Mouse (Mus musculus): ENCODE data around the gene Gm17651. TPM values are rescaled to one million over a fixed set of nuclear protein-coding genes. Genes with fewer than 3 reads are reported as not detected.

Gm17651 gene
- polyA plus RNA-seq, 1 experiment from 2014 or later, result not detected

DNA sequence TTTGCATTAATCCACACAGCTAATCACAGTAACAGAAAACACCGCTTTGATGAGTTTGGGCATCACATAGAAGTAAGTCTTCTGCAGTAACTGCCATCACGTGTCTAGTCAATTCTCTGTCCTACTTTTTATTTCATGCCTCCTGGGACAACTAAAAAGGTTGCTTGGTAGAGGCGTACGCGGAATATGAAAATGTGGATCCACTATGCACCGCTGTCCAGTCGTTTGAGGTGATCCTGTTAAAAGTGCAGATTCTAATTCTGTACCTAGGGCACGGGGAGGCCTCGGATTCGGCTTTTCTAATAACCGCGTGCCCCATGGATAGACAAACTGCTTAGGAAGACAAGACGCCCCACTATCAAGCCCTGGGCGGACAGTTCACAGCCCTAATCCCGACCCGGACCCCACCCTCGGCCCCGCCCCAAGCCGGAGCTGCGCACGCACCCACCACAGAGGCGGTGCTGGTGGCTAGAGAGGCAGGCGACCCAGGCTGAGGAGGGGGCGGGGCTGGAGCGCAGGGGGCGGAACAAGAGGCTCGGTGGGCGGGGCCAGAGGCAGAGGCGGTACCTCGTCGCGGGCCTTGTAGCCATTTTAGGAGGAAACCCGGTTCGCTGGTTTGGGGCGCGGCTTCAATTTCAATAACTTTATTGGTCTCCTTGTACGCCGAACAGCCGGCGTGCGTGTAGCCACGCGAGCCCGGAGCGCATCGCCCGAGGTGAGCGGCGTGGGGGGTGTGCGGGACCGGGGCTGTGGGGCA, 16.7 kb downstream of the Gm17651 start, which contains the start of gene Prkab2:
Gene Prkab2, plus strand, starts transcription at position 539 of the 757 bp plus-strand sequence.
- Histone ChIP-seq H3K4me3 (ENCODE audit: low read depth, low read length) (peak within 1 kb of the TSS; percentile 93), H3K9ac (replicated peaks) (peak within 1 kb of the TSS; percentile 61), H3K9me3 (ENCODE audit: low read length) (no peaks in the 10 kb centered on the region), H3K4me2 (ENCODE audit: low read depth, low read length) (peak within 1 kb of the TSS; percentile 87), H3K4me1 (ENCODE audit: insufficient read depth) (peaks cover 15% of the 10 kb centered on the region), H3K36me3 (replicated peaks; ENCODE audit: insufficient read depth, low read length) (no peaks in the 10 kb centered on the region; the same call in 1 of the 2 replicates), H3K27me3 (ENCODE audit: insufficient read depth, low read length) (no peaks in the 10 kb centered on the region), H3K27ac (ENCODE audit: low read depth) (peak within 1 kb of the TSS; percentile 56; the same call in 1 of the 2 replicates)
- DNase-seq, result peak; percentile 100
- TF ChIP-seq EP300 (IDR thresholded peaks at IDR 0.05; ENCODE audit: low read depth) (no peak), CTCF (IDR thresholded peaks at IDR 0.05; ENCODE audit: low read depth) (no peak)
- ATAC-seq, result peak; percentile 93
- WGBS (ENCODE audit: insufficient replicate concordance), result 2% methylated on average over 51 of the region's 51 CpGs

DNA sequence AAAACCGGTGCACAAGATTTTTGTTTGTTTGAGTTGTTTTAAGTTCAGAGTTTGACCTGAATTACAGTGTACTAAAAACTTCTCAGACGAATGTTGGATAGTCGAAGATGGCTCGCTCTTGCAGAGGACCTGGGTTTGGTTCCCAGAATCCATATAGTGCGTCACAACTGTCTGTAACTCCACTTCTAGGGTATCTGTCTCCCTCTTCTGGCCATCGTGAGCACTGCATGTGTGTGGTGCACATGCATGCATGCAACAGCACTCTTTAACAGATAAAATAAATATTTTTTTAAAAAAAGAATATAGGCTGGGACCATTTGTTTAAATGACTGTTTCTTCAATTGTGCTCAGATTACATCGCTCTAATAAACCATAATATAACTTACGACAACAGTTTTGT, 19.6 kb downstream of the Gm17651 start:
- H3K4me3 ChIP-seq (ENCODE audit: low read depth, low read length), result no peak overlapping the region
- peaks cover 13% of the 10 kb centered on the region for H3K4me1 ChIP-seq (ENCODE audit: insufficient read depth)
- peaks cover 3% of the 10 kb centered on the region; the same call in 1 of the 2 replicates for H3K36me3 ChIP-seq (replicated peaks; ENCODE audit: insufficient read depth, low read length)
- DNase-seq (peak; percentile 49), ATAC-seq (no peak)
- WGBS (ENCODE audit: insufficient replicate concordance), result 82% methylated on average over 8 of the region's 8 CpGs
- TF ChIP-seq CTCF (IDR thresholded peaks at IDR 0.05; ENCODE audit: low read depth), result peak; percentile 69
- no peak for TF ChIP-seq EP300 (IDR thresholded peaks at IDR 0.05; ENCODE audit: low read depth)
- H3K27me3 ChIP-seq (ENCODE audit: insufficient read depth, low read length), result no peaks in the 10 kb centered on the region
- H3K27ac ChIP-seq (ENCODE audit: low read depth), result no peak overlapping the region
- no peaks in the 10 kb centered on the region for H3K9me3 ChIP-seq (ENCODE audit: low read length)
- H3K4me2 ChIP-seq (ENCODE audit: low read depth, low read length), result no peak overlapping the region
- H3K9ac ChIP-seq (replicated peaks), result no peak overlapping the region

DNA sequence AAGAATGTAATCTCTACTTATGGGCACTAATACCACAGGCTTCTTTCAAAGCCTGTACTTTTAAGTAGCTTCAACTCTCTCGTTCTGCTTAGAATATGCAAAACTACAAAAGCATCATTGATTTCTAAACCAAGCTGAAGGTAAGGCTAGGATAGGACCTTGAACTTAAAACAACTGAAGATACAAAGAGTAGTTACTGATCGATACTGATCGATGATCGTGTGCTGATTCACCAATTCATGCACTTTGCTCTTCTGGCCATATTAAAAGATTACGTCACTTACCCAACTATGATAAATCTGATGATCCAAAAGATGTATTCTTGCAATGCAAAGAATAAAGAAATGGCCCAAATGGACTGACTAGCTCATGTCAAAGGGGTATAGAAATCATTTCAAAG, 20.7 kb downstream of the Gm17651 start:
- no peak overlapping the region for H3K4me3 ChIP-seq (ENCODE audit: low read depth, low read length)
- H3K36me3 ChIP-seq (replicated peaks; ENCODE audit: insufficient read depth, low read length), result peaks cover 7% of the 10 kb centered on the region; the same call in 1 of the 2 replicates
- ATAC-seq (no peak), DNase-seq (no peak)
- no peak overlapping the region for H3K4me2 ChIP-seq (ENCODE audit: low read depth, low read length)
- peaks cover 10% of the 10 kb centered on the region for H3K4me1 ChIP-seq (ENCODE audit: insufficient read depth)
- WGBS (ENCODE audit: insufficient replicate concordance), result 80% methylated on average over 5 of the region's 5 CpGs
- no peaks in the 10 kb centered on the region for H3K27me3 ChIP-seq (ENCODE audit: insufficient read depth, low read length)
- H3K27ac ChIP-seq (ENCODE audit: low read depth), result no peak overlapping the region
- H3K9ac ChIP-seq (replicated peaks), result no peak overlapping the region
- TF ChIP-seq EP300 (IDR thresholded peaks at IDR 0.05; ENCODE audit: low read depth), result no peak
- no peak for TF ChIP-seq CTCF (IDR thresholded peaks at IDR 0.05; ENCODE audit: low read depth)
- H3K9me3 ChIP-seq (ENCODE audit: low read length), result no peaks in the 10 kb centered on the region

DNA sequence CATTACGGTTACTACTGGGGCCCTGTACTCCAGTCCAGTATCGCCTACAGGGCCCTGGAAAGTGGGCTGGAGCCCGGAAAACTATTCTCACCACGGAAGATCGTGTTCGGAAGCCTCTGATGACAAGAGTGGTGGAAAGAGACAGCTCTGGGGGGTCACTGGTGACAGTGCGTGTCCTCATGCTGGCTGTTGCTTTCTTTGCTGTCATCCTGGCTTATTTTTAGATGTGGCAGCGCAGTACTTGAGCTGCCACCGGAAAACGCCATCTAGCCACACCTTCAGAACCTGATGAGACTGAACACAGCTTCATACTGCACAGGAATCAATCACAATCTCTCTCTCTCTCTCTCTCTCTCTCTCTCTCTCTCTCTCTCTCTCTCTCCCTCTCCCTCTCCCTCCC, 22.9 kb downstream of the Gm17651 start:
- DNase-seq, result no peak

DNA sequence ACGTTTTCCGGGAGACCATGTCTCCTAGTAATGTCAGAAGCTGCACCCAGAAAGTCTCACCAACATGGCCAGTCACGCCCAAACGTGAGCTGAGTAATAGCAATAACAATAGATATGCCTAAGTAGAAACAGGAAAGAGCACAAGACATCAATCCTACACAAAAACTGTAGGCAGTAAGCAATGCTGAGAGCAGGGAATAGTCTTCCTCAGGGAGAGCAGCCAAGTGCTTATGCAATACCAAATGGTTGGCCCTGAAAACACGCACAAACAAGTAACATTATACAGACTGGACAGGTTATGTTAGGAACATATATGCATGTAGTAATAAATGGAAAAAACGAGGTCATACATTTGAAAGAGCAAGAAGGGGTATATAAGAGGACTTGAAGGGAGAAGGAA, 25.0 kb downstream of the Gm17651 start:
- 72% methylated on average over 6 of the region's 6 CpGs for WGBS (ENCODE audit: insufficient replicate concordance)
- DNase-seq, result no peak
- Histone ChIP-seq H3K9me3 (ENCODE audit: low read length) (no peaks in the 10 kb centered on the region), H3K4me1 (ENCODE audit: insufficient read depth) (no peaks in the 10 kb centered on the region), H3K36me3 (replicated peaks; ENCODE audit: insufficient read depth, low read length) (peaks cover 10% of the 10 kb centered on the region; the same call in 1 of the 2 replicates), H3K27ac (ENCODE audit: low read depth) (no peak overlapping the region), H3K4me3 (ENCODE audit: low read depth, low read length) (no peak overlapping the region), H3K4me2 (ENCODE audit: low read depth, low read length) (no peak overlapping the region), H3K27me3 (ENCODE audit: insufficient read depth, low read length) (no peaks in the 10 kb centered on the region), H3K9ac (replicated peaks) (no peak overlapping the region)
- TF ChIP-seq CTCF (IDR thresholded peaks at IDR 0.05; ENCODE audit: low read depth) (no peak), EP300 (IDR thresholded peaks at IDR 0.05; ENCODE audit: low read depth) (no peak)
- no peak for ATAC-seq

More for the DNA sequence above, 22.9 kb downstream of the Gm17651 start:
- H3K9me3 ChIP-seq (ENCODE audit: low read length), result no peaks in the 10 kb centered on the region
- no peaks in the 10 kb centered on the region for H3K27me3 ChIP-seq (ENCODE audit: insufficient read depth, low read length)
- H3K4me2 ChIP-seq (ENCODE audit: low read depth, low read length), result no peak overlapping the region
- no peaks in the 10 kb centered on the region for H3K4me1 ChIP-seq (ENCODE audit: insufficient read depth)
- H3K27ac ChIP-seq (ENCODE audit: low read depth), result no peak overlapping the region
- WGBS (ENCODE audit: insufficient replicate concordance), result 81% methylated on average over 10 of the region's 10 CpGs
- TF ChIP-seq EP300 (IDR thresholded peaks at IDR 0.05; ENCODE audit: low read depth) (no peak), CTCF (IDR thresholded peaks at IDR 0.05; ENCODE audit: low read depth) (no peak)
- H3K9ac ChIP-seq (replicated peaks), result no peak overlapping the region
- peaks cover 10% of the 10 kb centered on the region; the same call in 1 of the 2 replicates for H3K36me3 ChIP-seq (replicated peaks; ENCODE audit: insufficient read depth, low read length)
- H3K4me3 ChIP-seq (ENCODE audit: low read depth, low read length), result no peak overlapping the region
- no peak for ATAC-seq

DNA sequence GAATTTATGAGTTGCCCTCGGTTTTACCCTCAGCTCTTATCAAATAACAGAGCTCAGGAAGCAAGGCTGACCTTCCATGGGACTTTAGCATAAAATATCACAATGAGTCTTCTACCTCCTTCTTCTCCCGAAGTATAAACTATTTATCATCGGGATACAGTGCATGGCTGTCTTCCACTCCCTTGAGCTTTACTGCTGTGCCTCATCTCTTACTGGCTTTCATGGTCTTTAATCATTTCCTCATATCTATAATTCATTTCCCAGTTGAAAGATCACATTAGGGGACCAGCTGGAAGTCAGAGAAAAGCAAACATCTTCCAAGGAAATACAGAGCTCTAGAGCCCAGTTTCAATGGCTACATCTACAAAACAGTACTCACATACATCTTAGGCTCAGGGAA, 25.5 kb downstream of the Gm17651 start:
- Histone ChIP-seq H3K4me2 (ENCODE audit: low read depth, low read length) (no peak overlapping the region), H3K27ac (ENCODE audit: low read depth) (no peak overlapping the region), H3K9me3 (ENCODE audit: low read length) (no peaks in the 10 kb centered on the region), H3K27me3 (ENCODE audit: insufficient read depth, low read length) (no peaks in the 10 kb centered on the region), H3K36me3 (replicated peaks; ENCODE audit: insufficient read depth, low read length) (peaks cover 10% of the 10 kb centered on the region), H3K4me3 (ENCODE audit: low read depth, low read length) (no peak overlapping the region), H3K9ac (replicated peaks) (no peak overlapping the region), H3K4me1 (ENCODE audit: insufficient read depth) (no peaks in the 10 kb centered on the region)
- 66% methylated on average over 3 of the region's 3 CpGs for WGBS (ENCODE audit: insufficient replicate concordance)
- ATAC-seq, result no peak
- TF ChIP-seq CTCF (IDR thresholded peaks at IDR 0.05; ENCODE audit: low read depth) (no peak), EP300 (IDR thresholded peaks at IDR 0.05; ENCODE audit: low read depth) (no peak)
- DNase-seq, result no peak
